Mouse (Mus musculus) CD8-positive naive resting alpha-beta T cell, adult 2 months (primary cell): ENCODE measurements around the gene Sgpp2.

Experiments used
- DNase-seq, 2 experiments: peaks; one replicate each; pipeline ENCODE4 v3.0.0; 2022; ENCODE audit warnings: low read depth in 2 of 2, low spot score in 2 of 2

Gene Sgpp2

GRCm38 (mm10) chr1:78396320-78396913 lies 86.3 kb downstream of the Sgpp2 start:
- DNase-seq: no peak

- no peak for DNase-seq
Measured at GRCm38 (mm10) chr1:78399755-78400154, 89.6 kb downstream of the Sgpp2 start.

- no peak for DNase-seq
Measured at GRCm38 (mm10) chr1:78401413-78401812, 91.3 kb downstream of the Sgpp2 start.

GRCm38 (mm10) chr1:78409396-78409795 lies 99.3 kb downstream of the Sgpp2 start:
- DNase-seq: no peak

GRCm38 (mm10) chr1:78412668-78413067 lies 102.5 kb downstream of the Sgpp2 start:
- DNase-seq: no peak

GRCm38 (mm10) chr1:78414421-78414820 lies 104.3 kb downstream of the Sgpp2 start:
- no peak for DNase-seq

- no peak for DNase-seq
Measured at GRCm38 (mm10) chr1:78417154-78417911, 107.2 kb downstream of the Sgpp2 start.

GRCm38 (mm10) chr1:78419593-78419992 lies 109.4 kb downstream of the Sgpp2 start:
- DNase-seq: no peak

- no peak for DNase-seq
Measured at GRCm38 (mm10) chr1:78420271-78420670, 110.1 kb downstream of the Sgpp2 start.

- DNase-seq: no peak
Measured at GRCm38 (mm10) chr1:78421749-78422148, 111.6 kb downstream of the Sgpp2 start.

GRCm38 (mm10) chr1:78422576-78422975 lies 112.4 kb downstream of the Sgpp2 start:
- no peak for DNase-seq

- no peak for DNase-seq
Measured at GRCm38 (mm10) chr1:78424848-78425247, 114.7 kb downstream of the Sgpp2 start.

- DNase-seq: no peak
Measured at GRCm38 (mm10) chr1:78425309-78425708, 115.2 kb downstream of the Sgpp2 start.

GRCm38 (mm10) chr1:78425793-78426700 lies 115.9 kb downstream of the Sgpp2 start:
- no peak for DNase-seq

GRCm38 (mm10) chr1:78426841-78427240 lies 116.7 kb downstream of the Sgpp2 start:
- DNase-seq: no peak

- no peak for DNase-seq
Measured at GRCm38 (mm10) chr1:78428851-78429250, 118.7 kb downstream of the Sgpp2 start.

- DNase-seq: no peak
Measured at GRCm38 (mm10) chr1:78433472-78433871, 123.3 kb downstream of the Sgpp2 start.

- no peak for DNase-seq
Measured at GRCm38 (mm10) chr1:78435967-78436366, 125.8 kb downstream of the Sgpp2 start.

GRCm38 (mm10) chr1:78436445-78436844 lies 126.3 kb downstream of the Sgpp2 start:
- DNase-seq: no peak

- no peak for DNase-seq
Measured at GRCm38 (mm10) chr1:78437150-78437549, 127.0 kb downstream of the Sgpp2 start.

GRCm38 (mm10) chr1:78440716-78441115 lies 130.6 kb downstream of the Sgpp2 start:
- no peak for DNase-seq

- DNase-seq: no peak
Measured at GRCm38 (mm10) chr1:78443056-78443455, 132.9 kb downstream of the Sgpp2 start.
